Mouse (Mus musculus) kidney, embryonic 16.5 days (tissue): Measurements from ENCODE around the gene Dctn1. TPM values are rescaled to one million over a fixed set of nuclear protein-coding genes. Genes with fewer than 3 reads are reported as not detected.

Source experiments
- ATAC-seq: fragments of 200-750 bp; cut with Nextera tagmentation; 2 replicates; pipeline ENCODE4 v1.8.0; 2017; ENCODE audit warnings: moderate TSS enrichment; ENCODE audit not compliant: low FRiP score, low TSS enrichment
- H3K27ac ChIP-seq: fragments of 300-500 bp; sonication (generic); 2 replicates; pipeline ENCODE4 v1.5.1; 2014; ENCODE audit warnings: low read length
- H3K27me3 ChIP-seq: fragments of 300-500 bp; sonication (generic); 2 replicates; pipeline ENCODE4 v1.6.1; 2014; ENCODE audit warnings: low read length, control low read depth, mixed read lengths; ENCODE audit not compliant: insufficient read depth
- H3K36me3 ChIP-seq: fragments of 300-500 bp; sonication (generic); 2 replicates; pipeline ENCODE4 v1.6.1; 2014; ENCODE audit warnings: low read length, control low read depth, mixed read lengths; ENCODE audit not compliant: insufficient read depth
- H3K4me1 ChIP-seq: fragments of 300-500 bp; sonication (generic); 2 replicates; pipeline ENCODE4 v1.6.1; 2014; ENCODE audit warnings: low read length, control low read depth, mixed read lengths; ENCODE audit not compliant: insufficient read depth
- H3K4me2 ChIP-seq: fragments of 300-500 bp; sonication (generic); replicated peaks from 2 replicates; pipeline ENCODE4 v1.6.1; 2014; ENCODE audit warnings: low read depth, low read length
- H3K4me3 ChIP-seq: fragments of 300-500 bp; sonication (generic); 2 replicates; pipeline ENCODE4 v1.5.1; 2014; ENCODE audit warnings: mild to moderate bottlenecking, low read length
- H3K9ac ChIP-seq: fragments of 300-500 bp; sonication (generic); replicated peaks from 2 replicates; pipeline ENCODE4 v1.6.1; 2014; ENCODE audit warnings: low read length
- H3K9me3 ChIP-seq: fragments of 300-500 bp; sonication (generic); 2 replicates; pipeline ENCODE4 v1.6.1; 2016; ENCODE audit warnings: low read length, control low read depth
- WGBS: fragments of 180-500 bp; shearing (Covaris S2); extraction: QIAGEN DNeasy Blood & Tissue Kit; methylation state at CpG from one replicate; pipeline ENCODE4 v1.1.7; 2014; 5-methylcytosine and 5-hydroxymethylcytosine counted together
- polyA plus RNA-seq: library from polyadenylated mRNA; unstranded; fragments of >200 nt; fragmentation: Nextera tagmentation; extraction: Ambion mirVana; gene quantifications from 2 replicates; pipeline ENCODE4 v1.2.1, GENCODE M21; 2015

Dctn1 gene
- polyA plus RNA-seq, 1 experiment from 2014 or later = 101 TPM

DNA sequence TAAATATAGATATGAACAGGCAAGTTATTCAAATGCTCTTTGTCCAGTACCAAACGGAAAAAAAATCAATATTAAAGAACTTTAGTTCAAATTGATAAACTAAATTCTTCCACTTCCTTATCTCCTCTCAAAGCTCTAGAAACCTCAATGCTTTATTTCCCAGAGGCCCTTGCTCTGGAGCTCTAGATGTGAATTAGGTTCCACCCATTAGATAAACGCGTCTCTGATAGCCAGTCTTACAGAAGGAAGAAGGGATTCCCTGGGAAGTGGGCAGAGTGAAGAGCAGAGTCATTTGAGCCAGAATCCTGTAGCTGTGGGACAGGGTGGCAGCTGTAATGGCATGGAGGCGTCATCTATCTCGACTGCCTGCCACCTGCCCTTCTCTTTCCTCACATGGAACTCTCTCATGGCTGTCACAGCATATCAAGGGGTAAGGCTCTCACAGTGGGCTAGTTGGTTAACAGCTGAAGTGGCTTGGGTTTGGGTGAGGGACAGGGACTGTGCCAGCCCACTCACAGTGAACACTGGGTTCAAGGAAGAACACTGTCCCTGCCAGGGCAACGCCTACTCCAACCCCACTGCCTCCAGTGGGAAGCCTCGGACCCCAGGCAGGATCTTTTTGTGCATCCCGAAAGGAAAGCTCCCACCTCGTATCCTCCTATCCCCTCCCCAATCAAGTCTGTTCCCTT, 41.8 kb downstream of the Dctn1 start:
- no peak overlapping the region for H3K4me3 ChIP-seq
- no peaks in the 10 kb centered on the region for H3K27me3 ChIP-seq
- no peaks in the 10 kb centered on the region for H3K36me3 ChIP-seq
- 65% methylated on average over 9 of the region's 9 CpGs for WGBS
- no peak for ATAC-seq
- H3K4me1 ChIP-seq = no peaks in the 10 kb centered on the region
- H3K9me3 ChIP-seq = no peaks in the 10 kb centered on the region
- no peak overlapping the region for H3K27ac ChIP-seq
- no peak overlapping the region for H3K4me2 ChIP-seq
- no peak overlapping the region for H3K9ac ChIP-seq

- ATAC-seq = no peak
- WGBS = 61% methylated on average over 2 of the region's 2 CpGs
- H3K9me3 ChIP-seq = no peaks in the 10 kb centered on the region
- no peaks in the 10 kb centered on the region for H3K4me1 ChIP-seq
- H3K27ac ChIP-seq = no peak overlapping the region
- H3K4me3 ChIP-seq = no peak overlapping the region
- H3K27me3 ChIP-seq = no peaks in the 10 kb centered on the region
- no peak overlapping the region for H3K9ac ChIP-seq
- H3K36me3 ChIP-seq = no peaks in the 10 kb centered on the region
- no peak overlapping the region for H3K4me2 ChIP-seq
Observed at GRCm38 (mm10) chr6:83208050-83208400, 42.3 kb downstream of the Dctn1 start.

DNA sequence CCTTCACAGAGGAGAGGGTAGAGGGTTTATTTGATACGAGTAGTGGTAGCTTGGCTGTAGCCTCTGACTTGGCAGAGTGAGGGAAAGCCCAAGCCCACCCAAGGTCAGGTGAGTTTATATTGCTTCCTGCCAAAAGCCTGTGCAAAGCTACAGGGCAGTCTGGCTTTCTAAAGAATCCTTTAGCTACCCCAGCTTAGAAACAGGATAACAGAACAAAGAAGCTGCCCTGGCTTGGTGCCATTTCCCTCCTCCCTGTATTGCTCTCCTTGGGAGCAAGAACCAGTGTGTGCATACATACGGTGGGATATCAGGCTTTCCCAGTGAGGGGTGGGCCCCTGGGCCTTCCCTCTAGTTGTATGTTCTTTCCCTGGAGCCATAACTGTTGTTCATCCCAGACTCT, 44.8 kb downstream of the Dctn1 start:
- H3K4me2 ChIP-seq = no peak overlapping the region
- no peaks in the 10 kb centered on the region for H3K9me3 ChIP-seq
- no peaks in the 10 kb centered on the region for H3K36me3 ChIP-seq
- no peak overlapping the region for H3K27ac ChIP-seq
- WGBS = 43% methylated on average over 2 of the region's 2 CpGs
- no peak overlapping the region for H3K4me3 ChIP-seq
- no peaks in the 10 kb centered on the region for H3K27me3 ChIP-seq
- no peaks in the 10 kb centered on the region for H3K4me1 ChIP-seq
- H3K9ac ChIP-seq = no peak overlapping the region
- no peak for ATAC-seq

- no peak for ATAC-seq
- H3K4me1 ChIP-seq = no peaks in the 10 kb centered on the region
Observed at GRCm38 (mm10) chr6:83211526-83211925, 45.8 kb downstream of the Dctn1 start.

DNA sequence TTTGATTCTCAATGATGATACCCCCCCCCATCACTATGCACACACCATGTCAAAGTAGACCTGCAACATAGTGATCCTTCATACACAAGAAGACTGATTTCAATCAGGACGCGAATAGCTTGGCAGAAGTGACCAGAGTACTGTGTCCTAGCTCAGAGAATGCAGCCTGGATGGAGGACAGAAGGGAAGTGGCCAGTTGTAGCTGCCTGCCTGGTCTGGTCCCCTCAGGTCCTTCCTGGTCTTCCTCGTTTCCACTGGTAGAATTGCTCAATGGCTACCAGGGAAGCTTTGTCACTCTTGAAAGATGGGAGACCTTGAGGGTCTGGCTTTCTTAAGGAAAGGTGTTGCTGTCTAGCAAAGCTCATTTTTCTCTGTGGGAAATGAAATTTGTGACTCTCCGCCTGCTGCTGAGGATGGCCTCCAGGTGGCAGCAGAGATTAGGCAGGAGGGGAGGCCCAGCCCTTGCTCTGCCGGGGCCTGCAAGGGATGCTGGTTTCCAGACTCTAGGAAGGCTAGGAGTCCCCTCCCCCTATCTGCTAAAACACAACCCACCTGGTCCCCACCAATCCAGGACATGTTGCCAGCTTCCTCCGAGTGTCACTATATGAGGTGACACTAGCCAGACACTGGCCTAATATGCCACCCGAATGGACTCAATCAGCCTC, 49.4 kb downstream of the Dctn1 start:
- peak; percentile 86 for ATAC-seq
- Histone ChIP-seq H3K4me3 (no peak overlapping the region), H3K27me3 (no peaks in the 10 kb centered on the region), H3K27ac (no peak overlapping the region), H3K9ac (no peak overlapping the region), H3K4me2 (no peak overlapping the region), H3K9me3 (no peaks in the 10 kb centered on the region), H3K4me1 (no peaks in the 10 kb centered on the region), H3K36me3 (no peaks in the 10 kb centered on the region)
- WGBS = 14% methylated on average over 7 of the region's 7 CpGs

More at GRCm38 (mm10) chr6:83211526-83211925, 45.8 kb downstream of the Dctn1 start:
- Histone ChIP-seq H3K36me3 (no peaks in the 10 kb centered on the region), H3K4me2 (no peak overlapping the region), H3K27ac (no peak overlapping the region), H3K4me3 (no peak overlapping the region), H3K27me3 (no peaks in the 10 kb centered on the region), H3K9me3 (no peaks in the 10 kb centered on the region), H3K9ac (no peak overlapping the region)
- WGBS = 20% methylated on average over 5 of the region's 5 CpGs

GRCm38 (mm10) chr6:83219814-83220213, 54.1 kb downstream of the Dctn1 start, which contains the start of gene Slc4a5:
Slc4a5 (plus strand) TSS chr6:83219828.
- no peak for ATAC-seq
- 80% methylated on average over 3 of the region's 3 CpGs for WGBS

GRCm38 (mm10) chr6:83231486-83231885, 65.8 kb downstream of the Dctn1 start:
- 41% methylated on average over 2 of the region's 2 CpGs for WGBS
- Histone ChIP-seq H3K4me2 (no peak overlapping the region), H3K9me3 (no peaks in the 10 kb centered on the region), H3K4me3 (no peak overlapping the region), H3K36me3 (no peaks in the 10 kb centered on the region), H3K27ac (no peak overlapping the region), H3K9ac (no peak overlapping the region), H3K4me1 (peaks cover 12% of the 10 kb centered on the region), H3K27me3 (no peaks in the 10 kb centered on the region)
- no peak for ATAC-seq

More at GRCm38 (mm10) chr6:83219814-83220213, 54.1 kb downstream of the Dctn1 start, which contains the start of gene Slc4a5:
- no peaks in the 10 kb centered on the region for H3K9me3 ChIP-seq
- H3K36me3 ChIP-seq = no peaks in the 10 kb centered on the region
- no peaks in the 10 kb centered on the region for H3K4me1 ChIP-seq
- H3K27ac ChIP-seq = no peak within 1 kb of the TSS
- H3K27me3 ChIP-seq = no peaks in the 10 kb centered on the region
- H3K4me2 ChIP-seq = no peak within 1 kb of the TSS
- no peak within 1 kb of the TSS for H3K4me3 ChIP-seq
- H3K9ac ChIP-seq = no peak within 1 kb of the TSS

- H3K27me3 ChIP-seq = no peaks in the 10 kb centered on the region
- no peak overlapping the region; the same call in 1 of the 2 replicates for H3K27ac ChIP-seq
- H3K36me3 ChIP-seq = no peaks in the 10 kb centered on the region
- H3K4me2 ChIP-seq = no peak overlapping the region
- peaks cover 22% of the 10 kb centered on the region for H3K4me1 ChIP-seq
- H3K4me3 ChIP-seq = no peak overlapping the region
- H3K9me3 ChIP-seq = no peaks in the 10 kb centered on the region
- ATAC-seq = no peak
- 84% methylated on average over 4 of the region's 4 CpGs for WGBS
- no peak overlapping the region for H3K9ac ChIP-seq
Observed at GRCm38 (mm10) chr6:83233306-83233705, 67.6 kb downstream of the Dctn1 start.

DNA sequence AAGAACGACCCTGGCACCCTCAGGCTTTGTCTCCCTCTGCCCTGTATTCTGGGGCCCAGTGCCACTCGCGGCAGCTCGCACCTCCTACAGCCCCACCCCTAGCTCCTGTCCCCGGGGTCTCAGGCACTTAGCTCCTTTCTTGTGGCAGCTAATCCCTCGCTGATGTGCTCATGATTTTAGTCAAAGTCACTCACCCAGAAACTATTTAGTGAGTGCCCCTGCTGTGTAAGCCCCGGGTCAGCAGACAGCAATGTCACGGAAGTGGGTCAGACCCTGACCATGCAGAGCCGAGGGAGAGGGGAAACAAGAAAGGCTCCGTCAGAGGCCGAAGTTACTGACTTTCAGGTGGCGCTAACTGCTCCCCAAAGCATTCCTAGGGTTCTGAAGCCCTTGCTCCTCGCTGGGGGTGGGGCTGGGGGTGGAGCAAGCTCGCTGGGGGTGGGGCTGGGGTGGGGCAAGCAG, 68.6 kb downstream of the Dctn1 start:
- ATAC-seq = peak; percentile 64
- H3K27me3 ChIP-seq = peaks cover 5% of the 10 kb centered on the region; the same call in 1 of the 2 replicates
- H3K4me1 ChIP-seq = peaks cover 22% of the 10 kb centered on the region
- peak overlapping the region; percentile 48 for H3K9ac ChIP-seq
- peak overlapping the region; percentile 49 for H3K4me2 ChIP-seq
- peak overlapping the region; percentile 72 for H3K27ac ChIP-seq
- no peaks in the 10 kb centered on the region for H3K36me3 ChIP-seq
- 1% methylated on average over 14 of the region's 14 CpGs for WGBS
- H3K4me3 ChIP-seq = peak overlapping the region; percentile 12
- H3K9me3 ChIP-seq = no peaks in the 10 kb centered on the region

DNA sequence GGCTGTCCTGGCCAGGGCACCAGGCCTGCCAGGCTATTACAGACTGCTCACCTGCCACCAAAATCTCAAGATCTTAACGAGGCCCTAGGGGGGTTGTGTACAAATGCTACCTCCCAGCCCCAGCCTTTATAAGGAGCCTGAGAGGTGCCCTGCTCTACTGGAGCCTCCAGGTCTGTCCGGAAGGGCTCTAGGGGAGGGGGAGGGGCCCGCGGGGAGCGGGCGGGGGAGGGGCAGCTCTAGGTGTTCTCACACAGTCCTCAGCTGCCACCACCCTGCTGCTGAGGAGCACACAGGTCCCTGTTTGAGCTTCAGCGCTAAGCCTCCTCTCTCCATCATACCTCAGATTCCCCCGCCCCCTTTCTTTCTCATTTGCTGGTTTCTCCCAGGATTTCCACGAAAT, 71.4 kb downstream of the Dctn1 start:
- Histone ChIP-seq H3K4me1 (peaks cover 24% of the 10 kb centered on the region), H3K4me2 (peak overlapping the region; percentile 36), H3K9ac (peak overlapping the region; percentile 17), H3K27ac (peak overlapping the region; percentile 67; the same call in 1 of the 2 replicates), H3K27me3 (peaks cover 5% of the 10 kb centered on the region; the same call in 1 of the 2 replicates), H3K36me3 (no peaks in the 10 kb centered on the region), H3K4me3 (no peak overlapping the region), H3K9me3 (no peaks in the 10 kb centered on the region)
- peak; percentile 85 for ATAC-seq
- WGBS = 2% methylated on average over 9 of the region's 9 CpGs
